In genomic region chr7:66157413-66157812, GRCm38 (mm10) we compare ENCODE assay signal across 14 mouse cellular contexts. TPM values are rescaled to one million over a fixed set of nuclear protein-coding genes. Genes with fewer than 3 reads are reported as not detected.
DNase-seq lines count a peak whose midpoint lies in the region; ATAC-seq and TF ChIP-seq lines count a peak whose summit lies in the region.
"Had no signal": no experiment of that assay in that cellular context is flagged by ENCODE, and none has a peak within 500 bp of the region (broad histone marks: within the 10 kb centered on the region; RNA-seq: fewer than 3 reads in every experiment).

No protein-coding gene starts in this region.

- peak; percentile 93 for DNase-seq in heart, adult 11 months
- no peak for DNase-seq in heart, postnatal 25 days (ENCODE audit: low spot score)
- DNase-seq in lung, embryonic 14.5 days = peak; percentile 24
- DNase-seq in lung, adult 18-20 months = no peak
- peak; percentile 42 for DNase-seq in brain, embryonic 14.5 days (ENCODE audit: low read depth)
- DNase-seq in left cerebral cortex, adult 2 months (ENCODE audit: extremely low spot score in 1 of 2, low spot score in 2 of 2) = no peak
- no peak for DNase-seq in right cerebral cortex, postnatal 14 days
- DNase-seq: adrenal gland, adult 8-10 months; left cerebral cortex, postnatal 4 days; lung, postnatal 36 days had no signal

- TF ChIP-seq CTCF in lung, embryonic 14.5 days (IDR thresholded peaks at IDR 0.05; ENCODE audit: low read depth) = no peak
- TF ChIP-seq CTCF in brain, embryonic 14.5 days (IDR thresholded peaks at IDR 0.05; ENCODE audit: borderline replicate concordance, extremely low read depth, insufficient read depth, insufficient read length) = no peak
- TF ChIP-seq CTCF in left cerebral cortex, adult 2 months (IDR thresholded peaks at IDR 0.05) = no peak

- H3K27me3 ChIP-seq in lung, embryonic 14.5 days (ENCODE audit: insufficient read depth, low read length) = no peaks in the 10 kb centered on the region
- no peaks in the 10 kb centered on the region for H3K27me3 ChIP-seq in heart, embryonic 16.5 days (ENCODE audit: control insufficient read depth, insufficient read depth, low read length)
- H3K27me3 ChIP-seq: embryonic facial prominence, embryonic 12.5 days; hindbrain, embryonic 12.5 days had no signal

- H3K36me3 ChIP-seq in lung, embryonic 14.5 days (ENCODE audit: insufficient read depth) = peaks cover 13% of the 10 kb centered on the region; the same call in 1 of the 2 replicates
- H3K36me3 ChIP-seq in heart, embryonic 16.5 days (ENCODE audit: control insufficient read depth, insufficient read depth) = peaks cover 2% of the 10 kb centered on the region; the same call in 1 of the 2 replicates

- H3K4me2 ChIP-seq in lung, embryonic 14.5 days = no peak overlapping the region
- H3K4me2 ChIP-seq in heart, embryonic 16.5 days (ENCODE audit: low read depth, low read length) = peak overlapping the region; percentile 41
- H3K4me2 ChIP-seq: embryonic facial prominence, embryonic 12.5 days; hindbrain, embryonic 12.5 days had no signal

- TF ChIP-seq POLR2A in brain, embryonic 14.5 days (IDR thresholded peaks at IDR 0.05; ENCODE audit: borderline replicate concordance, extremely low read depth, insufficient read depth, insufficient read length, poor library complexity, severe bottlenecking) = no peak

- H3K4me3 ChIP-seq in lung, embryonic 14.5 days (ENCODE audit: low read depth, low read length) = no peak overlapping the region
- no peak overlapping the region for H3K4me3 ChIP-seq in heart, embryonic 16.5 days (ENCODE audit: low read length)
- H3K4me3 ChIP-seq in left cerebral cortex, adult 2 months = no peak overlapping the region
- H3K4me3 ChIP-seq: embryonic facial prominence, embryonic 12.5 days; hindbrain, embryonic 12.5 days had no signal

- no peak for ATAC-seq in lung, embryonic 14.5 days (ENCODE audit: insufficient read depth)
- peak; percentile 61 for ATAC-seq in heart, embryonic 16.5 days (replicated peaks; ENCODE audit: extremely low read depth, insufficient read depth, low FRiP score)

- no peaks in the 10 kb centered on the region for H3K4me1 ChIP-seq in lung, embryonic 14.5 days (ENCODE audit: insufficient read depth)
- peaks cover 43% of the 10 kb centered on the region for H3K4me1 ChIP-seq in heart, embryonic 16.5 days (ENCODE audit: control insufficient read depth, insufficient read depth, low read length)
- H3K4me1 ChIP-seq: embryonic facial prominence, embryonic 12.5 days had no signal

- no peak overlapping the region for H3K9ac ChIP-seq in lung, embryonic 14.5 days
- 0 out of 2 replicates have a peak overlapping the region, but pooled peaks have one; percentile 9 for H3K9ac ChIP-seq in heart, embryonic 16.5 days (ENCODE audit: low read length)
- H3K9ac ChIP-seq: embryonic facial prominence, embryonic 12.5 days; hindbrain, embryonic 12.5 days had no signal

- no peak overlapping the region for H3K27ac ChIP-seq in lung, embryonic 14.5 days (ENCODE audit: low read depth)
- H3K27ac ChIP-seq in heart, embryonic 16.5 days (ENCODE audit: low read length) = peak overlapping the region; percentile 84
- H3K27ac ChIP-seq in left cerebral cortex, adult 2 months = no peak overlapping the region
- H3K27ac ChIP-seq: embryonic facial prominence, embryonic 12.5 days; hindbrain, embryonic 12.5 days; stomach, postnatal 0 days had no signal

- 39% methylated on average over 9 of the region's 9 CpGs for WGBS in lung, embryonic 14.5 days
- WGBS in heart, embryonic 16.5 days = 27% methylated on average over 9 of the region's 9 CpGs

- no peaks in the 10 kb centered on the region for H3K9me3 ChIP-seq in lung, embryonic 14.5 days (ENCODE audit: low read depth, low read length)
- no peaks in the 10 kb centered on the region for H3K9me3 ChIP-seq in heart, embryonic 16.5 days (replicated peaks; ENCODE audit: control insufficient read depth, low read length)
- H3K9me3 ChIP-seq: embryonic facial prominence, embryonic 12.5 days; hindbrain, embryonic 12.5 days had no signal

- intact Hi-C loops in heart, postnatal 25 days (cut with DNase I) = loop anchor here (5.0 kb wide), 1 partner anchor 35 kb away; no protein-coding TSS in a partner anchor
- intact Hi-C loops in left cerebral cortex, adult 2 months (cut with DNase I) = no loop called here

RNA-seq across cellular contexts. Expression of gene Chsy1, which starts 48.1 kb away (rescaled TPM):
- 10 to 100 TPM; 14.4 to 16.8 TPM for total RNA-seq in heart, postnatal 25 days (2021)
- polyA plus RNA-seq in lung, embryonic 14.5 days (2014; fragmentation: Nextera tagmentation; extraction: Ambion mirVana) = 29.0 and 29.9 TPM in 2 replicates
- polyA plus RNA-seq in brain, embryonic 14.5 days (2012; rRNA removed) = 16.0 and 21.5 TPM in 2 replicates
- polyA plus RNA-seq in heart, embryonic 16.5 days (2015; fragmentation: Nextera tagmentation; extraction: Ambion mirVana) = 10.8 and 11.5 TPM in 2 replicates
- total RNA-seq in left cerebral cortex, adult 2 months (2021) = 10 to 100 TPM; 15.6 to 17.3 TPM

Comparison
In these comparisons a context has a peak if more than half of its experiments do, and no peak if none do; other contexts are left out.
1. DNase-seq: peak in heart, adult 11 months (single experiment), lung, embryonic 14.5 days (single experiment) and brain, embryonic 14.5 days (single experiment); none in heart, postnatal 25 days (single experiment), lung, adult 18-20 months (0 of 2), left cerebral cortex, adult 2 months (0 of 2) and right cerebral cortex, postnatal 14 days (single experiment).